Mouse (Mus musculus): Measurements from ENCODE around the gene Dhrs11.

Gene Dhrs11

DNA sequence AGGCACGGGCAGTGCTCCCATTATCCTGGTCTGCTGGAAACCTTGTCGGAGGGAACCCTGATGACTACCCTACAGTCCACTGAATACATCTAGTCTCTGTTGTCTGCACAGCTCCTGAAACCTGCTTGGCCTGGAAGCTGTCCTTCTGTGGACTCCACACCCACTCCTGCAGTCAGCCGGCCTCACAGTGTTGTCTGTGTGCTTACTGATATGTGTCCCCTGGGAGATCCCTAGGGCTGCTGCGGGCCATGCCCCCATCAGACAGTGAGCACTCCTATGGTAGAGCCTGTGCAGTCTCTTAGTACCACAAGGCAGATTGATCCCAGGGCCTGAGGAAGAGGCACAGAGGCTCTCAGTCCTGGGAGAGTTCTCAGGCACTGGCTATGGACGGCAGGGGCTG, 6.3 kb downstream of the Dhrs11 start:
- DNase-seq, result no peak

DNA sequence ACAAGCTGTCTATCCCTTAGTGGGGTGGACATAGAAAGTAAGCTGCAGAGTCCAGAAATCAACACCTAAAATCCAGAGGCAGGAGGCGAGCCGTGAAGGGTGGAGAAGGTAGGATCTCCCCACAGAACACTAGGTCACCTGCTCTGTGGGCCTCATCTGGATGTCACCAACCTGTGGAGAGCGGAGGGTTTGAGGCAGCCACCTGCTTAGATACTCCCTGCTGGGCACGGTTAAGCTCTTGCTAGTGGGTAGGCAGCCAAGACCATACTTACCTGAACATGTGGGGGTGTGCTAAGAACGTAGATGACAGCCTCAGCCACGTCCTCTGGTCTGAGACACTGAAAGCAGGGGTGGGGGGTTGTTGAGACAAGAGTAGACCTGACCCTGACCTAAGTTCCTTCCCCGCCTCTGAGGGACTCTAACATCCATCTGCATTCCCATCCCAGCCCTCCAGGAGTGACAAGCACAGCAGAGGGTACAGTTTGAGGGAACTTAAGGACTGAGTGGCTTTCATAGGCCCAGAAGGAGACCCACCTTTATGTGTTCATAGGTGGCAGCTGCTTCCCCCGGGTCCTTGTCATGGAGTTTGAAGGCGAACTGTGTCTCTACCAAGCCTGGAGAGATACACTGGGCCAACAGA, 7.5 kb downstream of the Dhrs11 start:
- DNase-seq, result no peak

DNA sequence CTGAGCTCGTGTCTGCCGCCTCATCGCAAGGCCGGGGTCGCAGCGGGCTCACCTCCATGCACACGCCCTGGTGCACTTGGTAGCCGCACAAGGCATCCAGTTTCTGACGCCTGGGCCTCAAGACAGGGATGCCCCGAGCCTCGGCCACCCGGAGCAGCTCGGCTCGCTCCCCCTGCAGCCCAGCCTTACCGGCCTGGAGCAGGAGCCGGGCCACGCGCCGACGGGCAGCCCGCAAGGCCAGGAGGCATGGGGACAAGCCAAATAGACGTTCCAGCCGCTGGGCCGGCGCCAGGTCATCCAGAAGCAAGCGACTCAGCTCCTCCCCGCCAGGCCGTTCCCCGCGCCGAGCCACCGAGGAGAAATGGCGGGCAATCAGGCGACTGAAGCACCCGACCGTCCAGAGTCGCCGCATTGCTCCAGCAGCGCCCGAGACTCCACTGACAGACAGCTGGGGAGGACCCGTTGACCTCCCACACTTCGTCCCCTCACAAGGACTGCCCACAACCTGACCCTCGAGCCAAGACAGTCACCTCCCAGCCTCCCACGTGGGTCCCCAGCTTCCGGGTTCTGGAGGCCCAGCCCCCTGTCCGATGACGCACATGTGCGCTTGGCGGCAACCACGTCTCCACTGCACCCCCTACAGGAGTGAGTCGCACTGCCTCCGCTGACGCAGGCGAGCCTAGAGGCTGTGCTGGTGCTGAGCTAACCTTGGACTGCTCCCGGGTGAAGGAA, 9.7 kb downstream of the Dhrs11 start, which contains the start of gene Mrm1:
TSS of gene Mrm1 (minus strand) at position 555 of the 732 bp plus-strand sequence.
- DNase-seq, result peak; percentile 97 to 98

DNA sequence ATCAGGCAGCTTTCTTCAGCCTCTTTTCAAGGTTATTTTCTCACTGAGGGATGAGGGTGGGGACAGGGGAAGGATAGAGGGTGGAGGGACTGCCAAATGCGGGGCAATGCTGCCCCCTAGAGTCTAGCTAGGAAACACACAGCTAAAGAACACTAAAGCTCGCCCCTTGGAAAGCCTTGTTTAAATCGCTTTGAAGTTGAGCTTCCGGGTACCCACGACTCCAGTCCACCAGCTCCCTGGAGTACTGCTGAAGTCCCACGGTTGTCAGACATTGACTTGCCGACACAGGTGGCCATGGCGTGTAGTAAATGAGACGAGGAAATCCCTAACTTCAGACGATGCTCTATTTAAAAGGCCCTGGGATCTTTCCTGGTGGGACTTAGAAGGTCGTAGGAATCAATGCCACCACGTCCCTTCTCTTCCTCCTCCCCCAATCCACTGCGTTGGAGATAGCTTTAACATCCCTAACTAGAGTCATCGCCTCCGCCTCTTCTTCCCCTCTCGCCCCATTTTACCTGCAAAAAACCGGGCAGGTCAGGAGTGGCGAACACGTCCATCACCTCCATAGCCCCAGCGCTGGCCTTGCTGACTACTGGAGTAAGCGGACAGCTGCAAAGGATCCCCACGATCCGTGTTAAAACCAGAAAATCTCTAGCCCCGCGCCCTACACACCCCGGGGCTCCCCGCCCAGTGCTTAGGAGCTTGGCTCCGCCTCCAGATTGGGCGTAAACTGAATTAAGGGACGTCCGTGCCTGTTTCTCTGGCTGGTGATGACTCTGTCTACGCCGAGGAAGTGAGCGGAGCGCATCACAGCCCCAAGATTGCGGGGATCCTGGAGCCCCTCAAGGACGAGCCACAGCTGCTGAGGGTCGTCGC, 10.5 kb downstream of the Dhrs11 start:
- peak; percentile 78 to 81 for DNase-seq

DNA sequence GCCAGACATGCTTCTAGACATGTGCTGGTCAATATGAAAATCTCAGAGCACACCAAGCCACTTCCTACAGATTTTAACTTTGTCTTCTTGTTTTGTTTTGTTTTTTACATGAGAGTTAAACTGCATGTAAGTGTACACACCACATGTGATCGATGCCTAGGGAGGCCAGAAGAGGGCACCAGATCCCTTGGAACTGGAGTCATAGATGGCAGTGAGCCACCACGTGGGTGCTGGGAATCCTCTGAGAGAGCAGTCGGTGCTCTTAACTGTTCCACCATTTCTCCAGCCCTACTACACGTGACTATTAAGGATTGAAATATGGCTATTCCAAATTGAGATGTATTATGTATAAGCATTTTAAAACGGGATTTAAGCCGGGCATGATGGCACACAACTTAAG, 11.4 kb downstream of the Dhrs11 start:
- DNase-seq, result peak; percentile 54 to 60

DNA sequence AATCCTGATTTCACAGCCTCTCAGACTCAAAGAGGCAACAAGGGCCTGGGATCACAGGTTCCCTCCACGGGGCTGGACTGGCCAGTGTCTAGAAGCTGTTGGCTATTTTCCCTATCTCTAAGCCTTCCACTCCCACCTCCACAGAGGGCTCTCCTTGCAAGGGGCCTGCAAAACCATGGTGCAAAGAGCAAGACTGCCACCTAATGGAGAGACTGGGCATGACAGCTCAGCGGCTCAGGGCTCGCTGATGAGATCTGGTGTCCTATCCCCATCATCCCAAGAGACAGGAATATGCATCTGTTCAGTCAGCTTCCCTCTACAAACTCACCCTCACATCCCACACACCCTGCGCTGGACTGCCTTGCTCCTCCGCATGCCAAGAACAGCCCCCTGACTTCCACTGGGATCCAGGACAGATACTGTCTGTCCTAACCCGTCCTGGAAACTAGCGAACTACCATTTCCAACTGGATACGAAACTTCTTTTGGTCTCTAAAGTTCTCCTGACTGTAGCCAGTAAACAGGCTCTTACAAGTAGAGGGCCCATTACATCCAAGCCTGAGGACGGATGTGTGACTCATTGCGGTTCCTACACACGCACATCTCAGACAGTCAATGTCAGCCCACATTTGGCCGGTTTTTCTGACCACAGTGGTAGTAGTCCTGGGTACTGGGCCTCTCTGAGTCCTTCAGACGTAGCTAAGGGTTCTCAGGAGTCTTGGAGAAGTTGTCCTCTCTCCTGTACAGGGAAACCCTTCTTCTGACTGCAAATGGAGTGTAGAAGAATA, 14.9 kb downstream of the Dhrs11 start:
- DNase-seq, result peak; percentile 91 to 94

DNA sequence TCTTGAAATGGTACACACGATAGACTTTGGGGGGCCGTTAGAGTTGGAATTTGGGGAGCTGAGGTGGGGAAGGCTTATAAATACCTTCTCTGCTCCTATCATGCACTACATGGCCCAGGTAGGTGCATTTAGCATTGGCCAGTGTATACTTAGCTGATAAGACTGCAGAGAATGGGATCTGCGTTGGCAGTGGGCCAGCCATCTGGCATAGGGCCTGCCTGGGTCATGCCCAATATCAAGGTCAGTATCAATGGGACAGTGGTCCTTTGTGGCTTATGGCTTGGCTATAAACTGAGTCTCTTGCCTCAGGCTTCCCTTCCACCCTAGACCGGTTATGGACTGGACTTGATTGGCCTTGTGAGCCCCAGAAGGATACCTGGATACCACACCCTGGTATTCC, 24.4 kb downstream of the Dhrs11 start:
- peak in 1 of 2 experiments; percentile 52 for DNase-seq

DNA sequence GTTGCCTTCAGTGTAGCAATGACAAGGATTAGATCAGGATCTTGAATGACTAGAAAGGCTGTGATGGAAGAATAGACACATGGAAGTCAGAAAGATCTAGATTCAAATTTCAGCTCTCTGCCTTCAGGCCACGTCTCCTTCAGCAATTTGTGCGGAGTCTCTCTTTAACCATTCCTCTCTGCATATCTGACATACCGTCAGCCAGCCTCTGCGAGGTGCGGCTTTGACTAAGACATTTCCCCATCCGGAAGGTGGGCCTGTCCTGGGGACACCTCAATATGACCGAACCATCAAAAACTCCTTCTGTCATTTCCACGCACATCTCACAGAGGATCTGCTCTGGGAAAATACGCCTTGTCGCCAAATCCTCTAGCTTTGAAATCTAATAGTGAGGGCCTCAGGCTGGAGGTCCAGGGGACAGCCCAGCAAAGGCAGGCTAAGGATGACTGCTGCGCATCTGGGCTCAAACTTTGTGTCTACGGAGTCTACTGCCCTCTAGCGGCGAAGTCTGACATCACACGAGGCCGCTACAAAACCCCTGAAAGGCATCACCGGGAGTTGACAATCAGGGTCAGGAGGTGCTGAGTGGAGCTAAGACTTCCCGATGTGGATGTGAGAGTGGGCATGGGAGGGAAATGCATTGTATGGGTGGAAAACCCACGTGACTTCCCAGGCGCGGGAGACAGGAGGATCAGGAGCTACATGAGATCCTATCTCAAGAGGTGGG, 31.0 kb downstream of the Dhrs11 start:
- peak; percentile 90 to 93 for DNase-seq

DNA sequence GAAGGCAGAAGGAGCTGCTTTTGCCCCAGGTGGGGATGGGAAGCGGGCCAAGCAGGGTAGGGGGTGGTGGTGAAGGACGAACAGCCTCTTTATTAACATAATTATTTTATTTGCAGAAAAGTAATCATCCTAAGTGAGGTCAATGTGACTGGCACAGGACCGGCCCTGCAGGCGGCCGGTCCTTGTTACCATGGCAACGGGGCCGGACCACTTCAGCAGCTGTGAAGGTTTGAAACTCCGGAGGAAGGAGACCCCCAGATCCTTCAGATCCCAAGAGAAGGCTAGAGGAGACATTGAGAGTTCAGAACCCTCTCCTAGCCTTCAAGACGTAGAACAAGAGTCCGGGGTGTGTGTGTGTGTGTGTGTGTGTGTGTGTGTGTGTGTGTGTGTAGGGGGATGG, 31.8 kb downstream of the Dhrs11 start:
- DNase-seq, result peak; percentile 42 to 53

DNA sequence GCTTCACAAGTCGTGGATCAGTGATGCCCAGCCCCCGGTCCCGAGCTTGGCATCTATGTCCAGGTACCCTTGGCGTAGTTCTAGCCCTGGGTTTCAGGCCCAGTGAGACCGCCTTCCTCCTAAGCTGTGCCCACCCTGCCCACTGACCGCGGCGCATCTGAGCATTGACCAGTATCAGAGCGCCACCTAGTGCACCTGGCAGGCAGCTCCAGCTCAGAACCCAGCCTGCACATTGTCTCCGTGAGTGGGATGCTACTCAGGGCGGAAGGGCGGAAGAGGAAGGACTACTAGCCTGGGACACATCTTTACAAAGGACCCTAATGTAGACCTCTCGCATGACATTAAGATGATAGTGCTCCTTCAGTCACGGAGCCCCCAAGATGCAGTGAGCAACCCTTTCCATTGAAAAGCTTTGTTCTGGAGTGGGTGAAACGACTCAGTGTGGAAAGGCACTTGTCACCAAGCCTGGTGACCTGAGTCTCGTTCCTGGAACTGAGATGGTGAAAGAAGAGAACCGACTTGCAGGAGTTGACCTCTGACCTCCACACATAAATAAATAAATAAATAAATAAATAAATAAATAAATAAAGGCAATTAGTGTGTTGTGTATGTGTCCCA, 34.2 kb downstream of the Dhrs11 start:
- DNase-seq, result peak; percentile 95 to 96

DNA sequence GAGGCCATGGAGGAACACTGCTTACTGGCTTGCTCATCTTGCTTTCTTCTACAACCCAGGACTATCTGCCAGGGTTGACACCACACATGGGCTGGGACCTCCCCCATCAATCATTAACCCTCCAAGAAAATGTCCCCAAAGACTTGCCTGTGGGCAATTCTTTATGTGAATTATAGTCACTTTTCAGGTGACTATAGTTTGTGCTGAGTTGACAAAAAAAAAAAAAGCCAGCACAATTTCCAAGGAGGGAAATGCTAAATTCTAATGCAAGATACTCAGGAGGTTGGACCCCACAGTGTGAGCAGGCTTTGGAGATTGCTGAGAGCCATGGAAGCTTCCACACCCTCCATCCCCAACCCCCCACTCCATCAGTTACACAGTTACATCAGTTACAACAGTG, 35.2 kb downstream of the Dhrs11 start:
- DNase-seq, result no peak

DNA sequence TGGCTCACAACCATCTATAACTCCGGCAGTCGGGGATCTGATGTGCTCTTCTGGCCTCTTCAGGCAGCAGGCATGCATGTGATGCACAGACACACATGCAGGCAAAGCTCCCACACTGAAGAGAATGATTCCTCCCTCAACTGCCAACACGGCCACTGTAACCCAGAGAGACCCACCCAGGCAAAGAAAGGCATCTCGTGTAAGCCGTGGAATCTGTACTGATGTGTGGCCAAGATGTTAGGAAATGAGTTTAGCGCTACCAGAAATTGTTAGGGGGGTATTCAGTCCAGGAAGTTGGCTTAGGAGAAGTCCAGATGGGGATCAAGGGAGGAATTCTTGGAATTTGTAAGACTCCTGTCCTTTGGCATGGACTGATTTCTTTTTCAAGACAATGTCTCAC, 38.4 kb downstream of the Dhrs11 start:
- DNase-seq, result no peak

DNA sequence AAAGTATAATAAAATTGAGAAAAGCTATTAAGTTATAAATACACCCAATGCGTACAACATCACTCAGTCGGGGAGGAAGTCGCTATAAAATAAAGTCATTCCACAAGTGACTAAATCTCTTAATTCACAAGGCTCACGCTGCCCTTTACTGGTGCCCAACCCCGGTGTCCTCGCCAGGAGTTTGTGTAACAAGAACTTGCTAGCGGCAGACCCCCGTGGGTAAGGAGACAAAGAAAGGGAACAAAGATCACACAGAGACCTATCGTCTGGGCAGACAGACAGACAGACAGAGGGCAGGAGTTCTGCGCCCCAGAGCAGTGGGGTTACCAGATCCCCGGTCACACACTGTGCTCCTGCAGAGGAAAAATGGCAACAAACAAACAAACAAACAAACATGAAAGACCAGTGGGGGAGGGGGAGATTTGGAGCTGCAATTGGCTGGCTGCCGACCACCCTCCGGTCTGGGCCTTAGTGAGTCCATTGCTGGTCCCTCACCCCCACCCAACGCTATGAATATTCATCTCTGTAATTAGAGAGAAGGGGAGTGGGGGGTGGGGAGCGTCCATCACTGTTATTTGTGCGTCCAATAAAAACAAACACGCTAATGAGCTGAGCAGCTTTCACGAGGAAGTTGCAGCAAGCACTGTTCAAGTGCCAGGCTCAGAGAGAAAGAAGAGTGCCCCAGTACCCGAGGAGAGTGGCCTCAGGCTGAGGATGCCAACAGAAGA, 48.5 kb downstream of the Dhrs11 start:
- DNase-seq, result peak; percentile 60

DNA sequence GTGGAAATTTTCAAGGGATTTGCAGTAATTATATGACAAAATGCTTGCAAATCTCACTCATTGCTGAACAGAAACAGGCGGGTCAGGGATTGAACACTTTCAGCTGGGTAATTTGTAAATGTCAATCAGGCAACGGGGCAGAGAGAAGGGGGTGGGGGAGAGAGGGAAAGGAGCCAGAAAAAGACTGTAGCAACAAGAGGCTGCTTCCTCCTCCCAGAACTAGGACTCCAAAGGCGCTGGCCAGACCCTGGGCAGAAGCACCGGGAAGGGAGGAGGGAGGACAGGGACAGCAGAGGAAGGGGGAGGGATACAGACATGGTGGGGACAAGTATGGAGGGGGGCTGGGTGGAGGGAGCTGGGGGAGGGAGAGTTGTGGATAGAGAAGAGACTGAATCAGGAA, 53.2 kb downstream of the Dhrs11 start:
- DNase-seq, result peak; percentile 64 to 66

DNA sequence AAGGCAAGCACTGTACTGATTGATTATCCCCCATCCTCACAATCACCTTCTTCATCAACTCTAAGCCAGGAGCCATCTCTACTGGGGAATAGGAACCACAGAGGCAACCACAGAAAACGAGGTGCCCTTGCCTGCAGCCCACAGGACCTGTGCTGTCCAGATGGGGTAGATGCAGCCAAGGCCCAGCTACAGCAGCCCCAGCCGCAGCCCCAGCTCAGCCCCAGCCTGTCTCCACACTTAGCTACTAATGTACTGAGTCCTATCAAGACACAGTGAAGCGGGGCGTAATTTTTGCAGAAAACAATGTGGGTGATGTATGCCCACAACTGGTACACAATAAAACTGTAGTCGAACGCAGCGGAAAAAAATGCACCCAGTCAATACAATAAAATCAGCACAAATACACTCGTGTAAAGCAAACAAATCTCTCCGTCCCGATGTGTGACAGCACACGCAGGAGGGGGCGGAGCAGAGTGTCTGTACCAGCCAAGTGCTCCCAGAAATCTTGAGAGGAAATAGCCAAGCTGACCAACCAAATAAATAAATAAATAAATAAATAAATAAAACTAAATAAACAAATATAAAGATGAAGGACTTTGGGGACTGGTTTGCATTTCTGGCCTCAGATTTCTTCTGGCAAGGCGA, 53.8 kb downstream of the Dhrs11 start:
- no peak for DNase-seq
